Mouse (Mus musculus) mature B cell (primary cell): Measurements from ENCODE around the gene Gm20521.
"Not testable (repeated sequence)": the region's sequence is repeated elsewhere in the genome, so short reads cannot be mapped to it uniquely, and the experiment has no call there.

Experiments
- in situ Hi-C: fragments of 300-500 bp; cut with MboI; formaldehyde crosslinking; loops from 2 replicates; pipeline ENCODE4 v1.14.3; 2019

The Gm20521 gene

GRCm38 (mm10) chr14:54936831-54937160 lies 53.6 kb downstream of the Gm20521 start:
- in situ Hi-C loops: no loop called here

GRCm38 (mm10) chr14:54937361-54938182 lies 54.3 kb downstream of the Gm20521 start:
- in situ Hi-C loops: no loop called here

- in situ Hi-C loops: no loop called here
Measured at GRCm38 (mm10) chr14:54938431-54939219, 55.4 kb downstream of the Gm20521 start.

GRCm38 (mm10) chr14:54939434-54940175 lies 56.4 kb downstream of the Gm20521 start:
- in situ Hi-C loops: no loop called here

GRCm38 (mm10) chr14:54940176-54940530 lies 56.9 kb downstream of the Gm20521 start:
- in situ Hi-C loops: no loop called here

GRCm38 (mm10) chr14:54941024-54941978 lies 58.1 kb downstream of the Gm20521 start:
- in situ Hi-C loops: no loop called here

- in situ Hi-C loops: no loop called here
Measured at GRCm38 (mm10) chr14:54942479-54942878, 59.2 kb downstream of the Gm20521 start.

GRCm38 (mm10) chr14:54943971-54944370 lies 60.7 kb downstream of the Gm20521 start:
- in situ Hi-C loops: no loop called here

- in situ Hi-C loops: no loop called here
Measured at GRCm38 (mm10) chr14:54944939-54945338, 61.7 kb downstream of the Gm20521 start.

- in situ Hi-C loops: no loop called here
Measured at GRCm38 (mm10) chr14:54945975-54946704, 62.9 kb downstream of the Gm20521 start.

GRCm38 (mm10) chr14:54947008-54947407 lies 63.8 kb downstream of the Gm20521 start:
- in situ Hi-C loops: not testable (repeated sequence)
